Mouse (Mus musculus): Measurements from ENCODE around the gene Limch1. TPM values are rescaled to one million over a fixed set of nuclear protein-coding genes. Genes with fewer than 3 reads are reported as not detected.

The Limch1 gene
- polyA plus RNA-seq, 1 experiment from 2014 or later, result 37.5 TPM

DNA sequence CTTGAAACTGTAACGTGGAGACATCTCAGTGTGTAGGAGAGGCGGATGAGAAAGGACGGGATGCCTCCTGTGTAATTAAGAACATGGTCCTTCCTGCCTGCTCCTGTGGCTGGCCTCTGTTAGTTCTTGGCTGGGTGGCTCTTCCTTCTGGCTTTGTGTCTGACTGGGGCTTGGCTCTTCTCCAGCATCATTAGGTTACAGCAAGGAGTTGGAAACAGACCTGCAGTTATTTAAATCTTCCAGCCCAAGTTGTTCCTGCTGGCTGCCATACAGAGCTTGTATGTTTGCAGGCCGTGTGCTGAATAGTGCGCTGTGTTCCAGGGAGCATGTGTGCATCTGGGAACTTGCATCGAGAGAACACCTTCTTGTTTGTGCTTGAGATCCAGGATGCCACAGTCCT, 202.3 kb downstream of the Limch1 start:
- no peak overlapping the region for H3K4me3 ChIP-seq (ENCODE audit: low read length)
- ATAC-seq (ENCODE audit: low FRiP score, low TSS enrichment), result peak; percentile 68
- 0 out of 2 replicates have a peak overlapping the region, but pooled peaks have one; percentile 35 for H3K9ac ChIP-seq (replicated peaks; ENCODE audit: low read length)
- no peaks in the 10 kb centered on the region for H3K27me3 ChIP-seq (ENCODE audit: insufficient read depth, low read length)
- peaks cover 4% of the 10 kb centered on the region; the same call in 1 of the 2 replicates for H3K36me3 ChIP-seq (ENCODE audit: insufficient read depth, low read length)
- 22% methylated on average over 6 of the region's 6 CpGs for WGBS
- no peak overlapping the region for H3K4me2 ChIP-seq (replicated peaks; ENCODE audit: low read depth, low read length)
- peaks cover 3% of the 10 kb centered on the region for H3K9me3 ChIP-seq (ENCODE audit: low read length)
- H3K27ac ChIP-seq (ENCODE audit: low read length), result peak overlapping the region; percentile 84
- H3K4me1 ChIP-seq (ENCODE audit: insufficient read depth, low read length), result peaks cover 28% of the 10 kb centered on the region

DNA sequence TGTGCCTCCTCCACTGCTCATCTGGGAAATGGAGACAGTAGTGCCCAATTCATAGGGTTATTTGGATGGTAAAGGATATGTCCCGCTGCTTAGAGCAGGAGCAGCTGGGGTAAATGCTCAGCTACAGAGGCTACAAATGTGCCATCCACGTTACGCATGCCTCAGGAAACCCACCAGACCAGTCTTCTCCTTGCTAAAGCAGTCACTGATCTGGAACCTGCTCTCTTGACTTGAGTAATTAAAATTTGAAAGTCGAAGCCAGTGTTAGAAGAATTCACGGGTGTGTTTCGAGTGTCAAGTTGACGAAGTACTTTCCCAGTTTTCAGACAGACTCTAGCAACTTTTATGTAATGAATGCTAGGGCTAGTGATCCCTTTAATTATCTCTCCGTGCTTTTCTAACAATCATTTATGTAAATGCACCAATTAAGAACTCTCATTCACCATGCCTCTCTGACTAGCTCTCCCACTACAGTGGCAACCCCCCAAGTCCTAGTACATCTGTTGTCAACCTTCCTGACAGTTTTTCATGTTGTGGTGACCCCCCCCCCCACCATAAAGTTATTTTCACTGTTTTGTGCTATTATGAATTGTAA, 203.6 kb downstream of the Limch1 start:
- peaks cover 4% of the 10 kb centered on the region; the same call in 1 of the 2 replicates for H3K36me3 ChIP-seq (ENCODE audit: insufficient read depth, low read length)
- peaks cover 22% of the 10 kb centered on the region for H3K4me1 ChIP-seq (ENCODE audit: insufficient read depth, low read length)
- H3K4me2 ChIP-seq (replicated peaks; ENCODE audit: low read depth, low read length), result no peak overlapping the region
- peaks cover 3% of the 10 kb centered on the region for H3K9me3 ChIP-seq (ENCODE audit: low read length)
- H3K9ac ChIP-seq (replicated peaks; ENCODE audit: low read length), result no peak overlapping the region
- no peaks in the 10 kb centered on the region for H3K27me3 ChIP-seq (ENCODE audit: insufficient read depth, low read length)
- peak; percentile 86 for ATAC-seq (ENCODE audit: low FRiP score, low TSS enrichment)
- H3K27ac ChIP-seq (ENCODE audit: low read length), result peak overlapping the region; percentile 44
- 35% methylated on average over 8 of the region's 8 CpGs for WGBS
- H3K4me3 ChIP-seq (ENCODE audit: low read length), result no peak overlapping the region

GRCm38 (mm10) chr5:66953375-66953774, 207.7 kb downstream of the Limch1 start:
- H3K36me3 ChIP-seq (ENCODE audit: insufficient read depth, low read length), result peaks cover 4% of the 10 kb centered on the region; the same call in 1 of the 2 replicates
- 42% methylated on average over 3 of the region's 3 CpGs for WGBS
- peaks cover 13% of the 10 kb centered on the region for H3K4me1 ChIP-seq (ENCODE audit: insufficient read depth, low read length)
- H3K4me2 ChIP-seq (replicated peaks; ENCODE audit: low read depth, low read length), result no peak overlapping the region
- H3K27me3 ChIP-seq (ENCODE audit: insufficient read depth, low read length), result no peaks in the 10 kb centered on the region
- no peak overlapping the region for H3K9ac ChIP-seq (replicated peaks; ENCODE audit: low read length)
- H3K4me3 ChIP-seq (ENCODE audit: low read length), result no peak overlapping the region
- no peak overlapping the region for H3K27ac ChIP-seq (ENCODE audit: low read length)
- no peak for ATAC-seq (ENCODE audit: low FRiP score, low TSS enrichment)
- H3K9me3 ChIP-seq (ENCODE audit: low read length), result peaks cover 3% of the 10 kb centered on the region

- no peaks in the 10 kb centered on the region for H3K27me3 ChIP-seq (ENCODE audit: insufficient read depth, low read length)
- H3K9ac ChIP-seq (replicated peaks; ENCODE audit: low read length), result no peak overlapping the region
- no peak overlapping the region; the same call in 1 of the 2 replicates for H3K27ac ChIP-seq (ENCODE audit: low read length)
- no peak overlapping the region for H3K4me3 ChIP-seq (ENCODE audit: low read length)
- peaks cover 3% of the 10 kb centered on the region for H3K9me3 ChIP-seq (ENCODE audit: low read length)
- peaks cover 8% of the 10 kb centered on the region; the same call in 1 of the 2 replicates for H3K4me1 ChIP-seq (ENCODE audit: insufficient read depth, low read length)
- peaks cover 4% of the 10 kb centered on the region; the same call in 1 of the 2 replicates for H3K36me3 ChIP-seq (ENCODE audit: insufficient read depth, low read length)
- WGBS, result 72% methylated on average over 7 of the region's 7 CpGs
- ATAC-seq (ENCODE audit: low FRiP score, low TSS enrichment), result no peak
- no peak overlapping the region for H3K4me2 ChIP-seq (replicated peaks; ENCODE audit: low read depth, low read length)
Measured at GRCm38 (mm10) chr5:66953971-66954644, 208.5 kb downstream of the Limch1 start.

DNA sequence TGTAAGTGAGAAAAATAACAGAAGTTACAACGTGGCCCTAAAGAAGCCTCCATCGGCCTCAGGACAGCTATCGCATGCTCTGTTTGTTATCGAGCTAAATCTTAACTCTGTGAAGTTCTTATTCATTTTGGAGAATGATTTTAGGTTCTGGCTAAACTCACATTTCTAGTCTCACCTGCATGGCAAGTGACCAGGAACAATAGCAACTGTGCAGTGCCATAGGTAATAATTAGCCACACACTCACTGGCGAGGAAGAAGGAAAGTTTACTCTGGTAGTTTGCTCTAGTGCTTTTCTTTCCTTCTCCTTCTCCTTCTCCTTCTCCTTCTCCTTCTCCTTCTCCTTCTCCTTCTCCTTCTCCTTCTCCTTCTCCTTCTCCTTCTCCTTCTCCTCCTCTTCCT, 209.6 kb downstream of the Limch1 start:
- Histone ChIP-seq H3K27ac (ENCODE audit: low read length) (peak overlapping the region; percentile 62), H3K36me3 (ENCODE audit: insufficient read depth, low read length) (peaks cover 4% of the 10 kb centered on the region; the same call in 1 of the 2 replicates), H3K9me3 (ENCODE audit: low read length) (peaks cover 3% of the 10 kb centered on the region)

GRCm38 (mm10) chr5:66957656-66958055, 212.0 kb downstream of the Limch1 start:
- Histone ChIP-seq H3K4me2 (replicated peaks; ENCODE audit: low read depth, low read length) (no peak overlapping the region), H3K27me3 (ENCODE audit: insufficient read depth, low read length) (no peaks in the 10 kb centered on the region), H3K27ac (ENCODE audit: low read length) (no peak overlapping the region), H3K4me3 (ENCODE audit: low read length) (no peak overlapping the region), H3K9me3 (ENCODE audit: low read length) (peaks cover 1% of the 10 kb centered on the region), H3K36me3 (ENCODE audit: insufficient read depth, low read length) (peaks cover 2% of the 10 kb centered on the region; the same call in 1 of the 2 replicates), H3K9ac (replicated peaks; ENCODE audit: low read length) (no peak overlapping the region), H3K4me1 (ENCODE audit: insufficient read depth, low read length) (peaks cover 3% of the 10 kb centered on the region; the same call in 1 of the 2 replicates)
- WGBS, result 66% methylated on average over 10 of the region's 10 CpGs
- no peak for ATAC-seq (ENCODE audit: low FRiP score, low TSS enrichment)

More for the DNA sequence above, 209.6 kb downstream of the Limch1 start:
- Histone ChIP-seq H3K4me3 (ENCODE audit: low read length) (no peak overlapping the region), H3K4me2 (replicated peaks; ENCODE audit: low read depth, low read length) (no peak overlapping the region), H3K9ac (replicated peaks; ENCODE audit: low read length) (no peak overlapping the region), H3K4me1 (ENCODE audit: insufficient read depth, low read length) (peaks cover 3% of the 10 kb centered on the region; the same call in 1 of the 2 replicates), H3K27me3 (ENCODE audit: insufficient read depth, low read length) (no peaks in the 10 kb centered on the region)
- peak; percentile 65; the same call in 1 of the 2 replicates for ATAC-seq (ENCODE audit: low FRiP score, low TSS enrichment)
- WGBS, result 58% methylated on average over 5 of the region's 5 CpGs

DNA sequence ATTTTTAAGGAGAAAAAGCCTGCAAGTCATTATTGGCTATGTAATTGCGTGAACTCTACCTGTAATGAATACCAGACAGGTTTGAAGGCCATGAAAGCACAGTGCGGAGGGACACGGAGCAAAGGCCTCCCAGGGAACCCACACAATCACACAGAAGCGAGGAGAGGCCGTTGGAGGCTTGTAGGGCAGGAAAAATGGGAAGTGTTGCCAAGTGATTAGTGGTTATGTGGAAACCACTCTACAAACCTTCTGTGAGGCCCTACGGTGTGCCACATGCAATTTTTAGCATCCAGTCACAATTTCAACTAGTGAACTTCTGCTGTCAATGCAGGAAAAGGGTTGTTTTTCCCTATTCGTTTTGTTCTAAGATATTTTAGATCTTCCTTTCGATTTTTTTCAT, 212.5 kb downstream of the Limch1 start:
- ATAC-seq (ENCODE audit: low FRiP score, low TSS enrichment), result no peak
- H3K4me3 ChIP-seq (ENCODE audit: low read length), result no peak overlapping the region
- H3K27ac ChIP-seq (ENCODE audit: low read length), result no peak overlapping the region
- no peaks in the 10 kb centered on the region; the same call in 1 of the 2 replicates for H3K36me3 ChIP-seq (ENCODE audit: insufficient read depth, low read length)
- no peaks in the 10 kb centered on the region for H3K9me3 ChIP-seq (ENCODE audit: low read length)
- peaks cover 3% of the 10 kb centered on the region; the same call in 1 of the 2 replicates for H3K4me1 ChIP-seq (ENCODE audit: insufficient read depth, low read length)
- WGBS, result 83% methylated on average over 8 of the region's 8 CpGs
- no peak overlapping the region for H3K4me2 ChIP-seq (replicated peaks; ENCODE audit: low read depth, low read length)
- no peaks in the 10 kb centered on the region for H3K27me3 ChIP-seq (ENCODE audit: insufficient read depth, low read length)
- H3K9ac ChIP-seq (replicated peaks; ENCODE audit: low read length), result no peak overlapping the region

GRCm38 (mm10) chr5:66959968-66960367, 214.3 kb downstream of the Limch1 start:
- Histone ChIP-seq H3K9me3 (ENCODE audit: low read length) (no peaks in the 10 kb centered on the region), H3K4me2 (replicated peaks; ENCODE audit: low read depth, low read length) (no peak overlapping the region), H3K4me1 (ENCODE audit: insufficient read depth, low read length) (peaks cover 3% of the 10 kb centered on the region; the same call in 1 of the 2 replicates), H3K27me3 (ENCODE audit: insufficient read depth, low read length) (no peaks in the 10 kb centered on the region), H3K36me3 (ENCODE audit: insufficient read depth, low read length) (no peaks in the 10 kb centered on the region; the same call in 1 of the 2 replicates), H3K27ac (ENCODE audit: low read length) (no peak overlapping the region), H3K4me3 (ENCODE audit: low read length) (no peak overlapping the region), H3K9ac (replicated peaks; ENCODE audit: low read length) (no peak overlapping the region)
- WGBS, result 88% methylated on average over 8 of the region's 8 CpGs
- ATAC-seq (ENCODE audit: low FRiP score, low TSS enrichment), result no peak

- no peak for ATAC-seq (ENCODE audit: low FRiP score, low TSS enrichment)
- WGBS, result 29% methylated on average over 6 of the region's 6 CpGs
- Histone ChIP-seq H3K9me3 (ENCODE audit: low read length) (no peaks in the 10 kb centered on the region), H3K4me3 (ENCODE audit: low read length) (no peak overlapping the region), H3K36me3 (ENCODE audit: insufficient read depth, low read length) (no peaks in the 10 kb centered on the region; the same call in 1 of the 2 replicates), H3K9ac (replicated peaks; ENCODE audit: low read length) (no peak overlapping the region), H3K27me3 (ENCODE audit: insufficient read depth, low read length) (no peaks in the 10 kb centered on the region), H3K4me1 (ENCODE audit: insufficient read depth, low read length) (peaks cover 20% of the 10 kb centered on the region), H3K4me2 (replicated peaks; ENCODE audit: low read depth, low read length) (no peak overlapping the region), H3K27ac (ENCODE audit: low read length) (no peak overlapping the region)
Measured at GRCm38 (mm10) chr5:66965442-66965841, 219.8 kb downstream of the Limch1 start.

- no peak for ATAC-seq (ENCODE audit: low FRiP score, low TSS enrichment)
- Histone ChIP-seq H3K4me1 (ENCODE audit: insufficient read depth, low read length) (peaks cover 20% of the 10 kb centered on the region), H3K27ac (ENCODE audit: low read length) (no peak overlapping the region), H3K4me2 (replicated peaks; ENCODE audit: low read depth, low read length) (no peak overlapping the region), H3K4me3 (ENCODE audit: low read length) (no peak overlapping the region), H3K9ac (replicated peaks; ENCODE audit: low read length) (no peak overlapping the region), H3K36me3 (ENCODE audit: insufficient read depth, low read length) (no peaks in the 10 kb centered on the region), H3K27me3 (ENCODE audit: insufficient read depth, low read length) (no peaks in the 10 kb centered on the region), H3K9me3 (ENCODE audit: low read length) (no peaks in the 10 kb centered on the region)
- 38% methylated on average over 2 of the region's 2 CpGs for WGBS
Measured at GRCm38 (mm10) chr5:66967147-66967546, 221.5 kb downstream of the Limch1 start.
